ENCODE assay signal across 8 mouse cellular contexts in genomic region chr17:34586796-34587422, GRCm38 (mm10). TPM values are rescaled to one million over a fixed set of nuclear protein-coding genes. Genes with fewer than 3 reads are reported as not detected.
DNase-seq lines count a peak whose midpoint lies in the region; ATAC-seq and TF ChIP-seq lines count a peak whose summit lies in the region.

No protein-coding gene starts in this region.

- peak overlapping the region; percentile 87 for H3K9ac ChIP-seq in hindbrain, embryonic 12.5 days
- peak overlapping the region; percentile 60 for H3K9ac ChIP-seq in lung, postnatal 0 days (replicated peaks; ENCODE audit: low read depth)

- no peak for TF ChIP-seq EP300 in lung, postnatal 0 days (IDR thresholded peaks at IDR 0.05)

- H3K4me2 ChIP-seq in hindbrain, embryonic 12.5 days (replicated peaks): peak overlapping the region; percentile 89
- H3K4me2 ChIP-seq in lung, postnatal 0 days (replicated peaks; ENCODE audit: low read depth, low read length): peak overlapping the region; percentile 94

- peaks cover 47% of the 10 kb centered on the region for H3K4me1 ChIP-seq in hindbrain, embryonic 12.5 days
- H3K4me1 ChIP-seq in lung, postnatal 0 days (ENCODE audit: insufficient read depth, low read depth, low read length): peaks cover 30% of the 10 kb centered on the region; the same call in 1 of the 2 replicates

- no peaks in the 10 kb centered on the region for H3K27me3 ChIP-seq in hindbrain, embryonic 12.5 days
- no peaks in the 10 kb centered on the region for H3K27me3 ChIP-seq in lung, postnatal 0 days (replicated peaks; ENCODE audit: insufficient read depth, low read length)

- no peaks in the 10 kb centered on the region for H3K9me3 ChIP-seq in hindbrain, embryonic 12.5 days (replicated peaks)
- H3K9me3 ChIP-seq in lung, postnatal 0 days (ENCODE audit: low read length): no peaks in the 10 kb centered on the region

- peak overlapping the region; percentile 99 for H3K27ac ChIP-seq in hindbrain, embryonic 12.5 days
- H3K27ac ChIP-seq in lung, postnatal 0 days (ENCODE audit: low read length): peak overlapping the region; percentile 89

- DNase-seq in R1 (ENCODE audit: low read depth, low spot score): peak; percentile 97
- peak; percentile 95 to 96 for DNase-seq in cerebellum, postnatal 10 days
- DNase-seq in frontal cortex, adult 2 months (ENCODE audit: extremely low spot score in 1 of 2, low spot score in 1 of 2): peak; percentile 83 to 91
- DNase-seq in layer of hippocampus, postnatal 25 days (ENCODE audit: extremely low spot score in 1 of 2, low spot score in 1 of 2): peak; percentile 77 to 80
- peak; percentile 94 for DNase-seq in lung, postnatal 0 days (ENCODE audit: low spot score)
- DNase-seq in ovary, postnatal 10 days (ENCODE audit: low spot score): peak; percentile 52
- peak; percentile 87 to 88 for DNase-seq in thymus, postnatal 10 days (ENCODE audit: low spot score in 2 of 2)

- ATAC-seq in hindbrain, embryonic 12.5 days (ENCODE audit: low FRiP score): peak; percentile 77
- peak; percentile 72 for ATAC-seq in lung, postnatal 0 days

- peak overlapping the region; percentile 55 for H3K4me3 ChIP-seq in hindbrain, embryonic 12.5 days
- H3K4me3 ChIP-seq in lung, postnatal 0 days (ENCODE audit: low read depth, low read length): peak overlapping the region; percentile 50

- H3K36me3 ChIP-seq in hindbrain, embryonic 12.5 days: no peaks in the 10 kb centered on the region
- H3K36me3 ChIP-seq in lung, postnatal 0 days (ENCODE audit: insufficient read depth, low read length): no peaks in the 10 kb centered on the region

- WGBS in hindbrain, embryonic 12.5 days: 1% methylated on average over 37 of the region's 38 CpGs
- 3% methylated on average over 37 of the region's 38 CpGs for WGBS in lung, postnatal 0 days

- no peak for TF ChIP-seq CTCF in lung, postnatal 0 days (IDR thresholded peaks at IDR 0.05)

RNA-seq across cellular contexts. Expression of gene Gpsm3, which starts 2.7 kb away (rescaled TPM):
- 2.8 and 3.4 TPM in 2 replicates for polyA plus RNA-seq in frontal cortex, adult 2 months (2012; rRNA removed)
- 3.5 and 4.3 TPM in 2 replicates for polyA plus RNA-seq in hindbrain, embryonic 12.5 days (2016; fragmentation: Nextera tagmentation; extraction: Ambion mirVana)
- 1 to 10 TPM; 1.3 to 2.1 TPM for total RNA-seq in layer of hippocampus, postnatal 25 days (2021)
- 34.7 and 41.0 TPM in 2 replicates for polyA plus RNA-seq in lung, postnatal 0 days (2015; fragmentation: Nextera tagmentation; extraction: Ambion mirVana)

RNA-seq across cellular contexts. Expression of gene Pbx2, which starts 4.2 kb away (rescaled TPM):
- polyA plus RNA-seq in frontal cortex, adult 2 months (2012; rRNA removed): 67.0 and 71.3 TPM in 2 replicates
- 17.9 and 18.7 TPM in 2 replicates for polyA plus RNA-seq in hindbrain, embryonic 12.5 days (2016; fragmentation: Nextera tagmentation; extraction: Ambion mirVana)
- 10 to 100 TPM; 55.8 to 61.5 TPM for total RNA-seq in layer of hippocampus, postnatal 25 days (2021)
- 15.0 and 15.6 TPM in 2 replicates for polyA plus RNA-seq in lung, postnatal 0 days (2015; fragmentation: Nextera tagmentation; extraction: Ambion mirVana)

RNA-seq across cellular contexts. Expression of gene Ager, which starts 10.8 kb away (rescaled TPM):
- polyA plus RNA-seq in frontal cortex, adult 2 months (2012; rRNA removed): 2.1 TPM in 2 replicates
- 1.9 and 2.9 TPM in 2 replicates for polyA plus RNA-seq in hindbrain, embryonic 12.5 days (2016; fragmentation: Nextera tagmentation; extraction: Ambion mirVana)
- total RNA-seq in layer of hippocampus, postnatal 25 days (2021): 1 to 10 TPM in 1 of 2 experiments, under 1 TPM in 1; 0.94 to 1.1 TPM
- 3,782 and 4,046 TPM in 2 replicates for polyA plus RNA-seq in lung, postnatal 0 days (2015; fragmentation: Nextera tagmentation; extraction: Ambion mirVana)

RNA-seq across cellular contexts. Expression of gene Rnf5, which starts 16.6 kb away (rescaled TPM):
- 127 and 145 TPM in 2 replicates for polyA plus RNA-seq in frontal cortex, adult 2 months (2012; rRNA removed)
- polyA plus RNA-seq in hindbrain, embryonic 12.5 days (2016; fragmentation: Nextera tagmentation; extraction: Ambion mirVana): 214 and 228 TPM in 2 replicates
- 10 to 100 TPM; 81.0 to 85.5 TPM for total RNA-seq in layer of hippocampus, postnatal 25 days (2021)
- 81.5 and 84.1 TPM in 2 replicates for polyA plus RNA-seq in lung, postnatal 0 days (2015; fragmentation: Nextera tagmentation; extraction: Ambion mirVana)

RNA-seq across cellular contexts. Expression of gene Agpat1, which starts 17.2 kb away (rescaled TPM):
- 204 and 229 TPM in 2 replicates for polyA plus RNA-seq in frontal cortex, adult 2 months (2012; rRNA removed)
- 76.9 and 79.0 TPM in 2 replicates for polyA plus RNA-seq in hindbrain, embryonic 12.5 days (2016; fragmentation: Nextera tagmentation; extraction: Ambion mirVana)
- total RNA-seq in layer of hippocampus, postnatal 25 days (2021): 100 to 1,000 TPM; 170 to 172 TPM
- polyA plus RNA-seq in lung, postnatal 0 days (2015; fragmentation: Nextera tagmentation; extraction: Ambion mirVana): 35.7 and 40.0 TPM in 2 replicates

Comparison
In these comparisons a context has a peak if more than half of its experiments do, and no peak if none do; other contexts are left out.
1. Peak in every context shown above with its lines: DNase-seq, ATAC-seq, H3K4me3 ChIP-seq and H3K27ac ChIP-seq.
2. RNA of gene Ager, which starts 10.8 kb away (polyA plus RNA-seq): 3,782 to 4,046 TPM in lung, postnatal 0 days; 1.9 to 2.9 TPM in hindbrain, embryonic 12.5 days and 2.1 TPM in frontal cortex, adult 2 months; every median in the first group is over 100 times any median in the second.